Mouse (Mus musculus): Measurements from ENCODE around the gene Olfr2. TPM values are rescaled to one million over a fixed set of nuclear protein-coding genes. Genes with fewer than 3 reads are reported as not detected.
"Not testable (repeated sequence)": the region's sequence is repeated elsewhere in the genome, so short reads cannot be mapped to it uniquely, and the experiment has no call there.

Olfr2 gene
- polyA plus RNA-seq, 1 experiment from 2014 or later = not detected

GRCm38 (mm10) chr7:106985236-106985635, 20.6 kb downstream of the Olfr2 start:
- Histone ChIP-seq H3K9ac (ENCODE audit: low read length) (no peak overlapping the region), H3K4me1 (replicated peaks; ENCODE audit: control insufficient read depth, insufficient read depth, low read length) (no peaks in the 10 kb centered on the region), H3K27me3 (ENCODE audit: control insufficient read depth, insufficient read depth, low read length) (no peaks in the 10 kb centered on the region), H3K4me3 (ENCODE audit: low read depth, low read length) (no peak overlapping the region), H3K36me3 (ENCODE audit: control insufficient read depth, insufficient read depth, low read length) (no peaks in the 10 kb centered on the region), H3K4me2 (ENCODE audit: low read depth, low read length, severe bottlenecking) (no peak overlapping the region), H3K27ac (ENCODE audit: low read depth, low read length) (no peak overlapping the region), H3K9me3 (ENCODE audit: control insufficient read depth, low read length) (no peaks in the 10 kb centered on the region)
- ATAC-seq (replicated peaks; ENCODE audit: low FRiP score) (no peak), DNase-seq (ENCODE audit: low spot score) (no peak)
- 86% methylated on average over 3 of the region's 3 CpGs for WGBS

GRCm38 (mm10) chr7:106975353-106975752, 30.5 kb downstream of the Olfr2 start, which contains the start of gene Olfr711:
Olfr711 (minus strand) TSS chr7:106975453.
- ATAC-seq (replicated peaks; ENCODE audit: low FRiP score) = no peak

GRCm38 (mm10) chr7:106967503-106967902, 38.4 kb downstream of the Olfr2 start:
- not testable (repeated sequence) for ATAC-seq (replicated peaks; ENCODE audit: low FRiP score); H3K36me3 ChIP-seq (ENCODE audit: control insufficient read depth, insufficient read depth, low read length); H3K4me2 ChIP-seq (ENCODE audit: low read depth, low read length, severe bottlenecking); H3K4me3 ChIP-seq (ENCODE audit: low read depth, low read length); H3K4me1 ChIP-seq (replicated peaks; ENCODE audit: control insufficient read depth, insufficient read depth, low read length); H3K9me3 ChIP-seq (ENCODE audit: control insufficient read depth, low read length); H3K9ac ChIP-seq (ENCODE audit: low read length); DNase-seq (ENCODE audit: low spot score); H3K27me3 ChIP-seq (ENCODE audit: control insufficient read depth, insufficient read depth, low read length); H3K27ac ChIP-seq (ENCODE audit: low read depth, low read length)

More at GRCm38 (mm10) chr7:106975353-106975752, 30.5 kb downstream of the Olfr2 start, which contains the start of gene Olfr711:
- no peak within 1 kb of the TSS for H3K27ac ChIP-seq (ENCODE audit: low read depth, low read length)
- no peaks in the 10 kb centered on the region for H3K27me3 ChIP-seq (ENCODE audit: control insufficient read depth, insufficient read depth, low read length)
- H3K4me3 ChIP-seq (ENCODE audit: low read depth, low read length) = no peak within 1 kb of the TSS
- H3K4me1 ChIP-seq (replicated peaks; ENCODE audit: control insufficient read depth, insufficient read depth, low read length) = no peaks in the 10 kb centered on the region
- H3K9ac ChIP-seq (ENCODE audit: low read length) = no peak within 1 kb of the TSS
- 68% methylated on average over 1 of the region's 1 CpGs for WGBS
- no peaks in the 10 kb centered on the region for H3K36me3 ChIP-seq (ENCODE audit: control insufficient read depth, insufficient read depth, low read length)
- no peak for DNase-seq (ENCODE audit: low spot score)
- no peak within 1 kb of the TSS for H3K4me2 ChIP-seq (ENCODE audit: low read depth, low read length, severe bottlenecking)
- no peaks in the 10 kb centered on the region for H3K9me3 ChIP-seq (ENCODE audit: control insufficient read depth, low read length)

- Histone ChIP-seq H3K4me3 (ENCODE audit: low read depth, low read length) (no peak within 1 kb of the TSS), H3K9ac (ENCODE audit: low read length) (no peak within 1 kb of the TSS), H3K9me3 (ENCODE audit: control insufficient read depth, low read length) (no peaks in the 10 kb centered on the region), H3K27me3 (ENCODE audit: control insufficient read depth, insufficient read depth, low read length) (no peaks in the 10 kb centered on the region), H3K4me1 (replicated peaks; ENCODE audit: control insufficient read depth, insufficient read depth, low read length) (no peaks in the 10 kb centered on the region), H3K36me3 (ENCODE audit: control insufficient read depth, insufficient read depth, low read length) (no peaks in the 10 kb centered on the region), H3K27ac (ENCODE audit: low read depth, low read length) (no peak within 1 kb of the TSS), H3K4me2 (ENCODE audit: low read depth, low read length, severe bottlenecking) (no peak within 1 kb of the TSS)
- 98% methylated on average over 1 of the region's 1 CpGs for WGBS
- ATAC-seq (replicated peaks; ENCODE audit: low FRiP score) = no peak
- DNase-seq (ENCODE audit: low spot score) = no peak
Observed at GRCm38 (mm10) chr7:106963837-106964236, 42.0 kb downstream of the Olfr2 start, which contains the start of gene Olfr6. Olfr6 (minus strand) TSS chr7:106963937.

- ATAC-seq (replicated peaks; ENCODE audit: low FRiP score) (no peak), DNase-seq (ENCODE audit: low spot score) (no peak)
- Histone ChIP-seq H3K36me3 (ENCODE audit: control insufficient read depth, insufficient read depth, low read length) (no peaks in the 10 kb centered on the region), H3K9me3 (ENCODE audit: control insufficient read depth, low read length) (no peaks in the 10 kb centered on the region; the same call in 1 of the 2 replicates), H3K4me1 (replicated peaks; ENCODE audit: control insufficient read depth, insufficient read depth, low read length) (no peaks in the 10 kb centered on the region), H3K27ac (ENCODE audit: low read depth, low read length) (no peak within 1 kb of the TSS), H3K27me3 (ENCODE audit: control insufficient read depth, insufficient read depth, low read length) (no peaks in the 10 kb centered on the region), H3K4me3 (ENCODE audit: low read depth, low read length) (no peak within 1 kb of the TSS), H3K9ac (ENCODE audit: low read length) (no peak within 1 kb of the TSS), H3K4me2 (ENCODE audit: low read depth, low read length, severe bottlenecking) (no peak within 1 kb of the TSS)
- WGBS = 75% methylated on average over 3 of the region's 3 CpGs
Observed at GRCm38 (mm10) chr7:106948212-106948611, 57.7 kb downstream of the Olfr2 start, which contains the start of gene Olfr710. Olfr710 (minus strand) TSS chr7:106948312.

Other genes with a start within 250 kb of the Olfr2 start
- not detected in 2 replicates for gene Olfr699, start 212.9 kb downstream of the Olfr2 start, polyA plus RNA-seq (2014; fragmentation: Nextera tagmentation; extraction: Ambion mirVana)
- not detected in 2 replicates for gene Olfr700, start 197.2 kb downstream of the Olfr2 start, polyA plus RNA-seq (2014; fragmentation: Nextera tagmentation; extraction: Ambion mirVana)
- gene Olfr701, start 191.9 kb downstream of the Olfr2 start, polyA plus RNA-seq (2014; fragmentation: Nextera tagmentation; extraction: Ambion mirVana) = not detected in 2 replicates
- not detected in 2 replicates for gene Olfr702, start 172.2 kb downstream of the Olfr2 start, polyA plus RNA-seq (2014; fragmentation: Nextera tagmentation; extraction: Ambion mirVana)
- not detected in 2 replicates for gene Olfr703, start 162.7 kb downstream of the Olfr2 start, polyA plus RNA-seq (2014; fragmentation: Nextera tagmentation; extraction: Ambion mirVana)
- gene Olfr704, start 142.9 kb downstream of the Olfr2 start, polyA plus RNA-seq (2014; fragmentation: Nextera tagmentation; extraction: Ambion mirVana) = not detected in 2 replicates
- not detected in 2 replicates for gene Olfr705, start 129.2 kb downstream of the Olfr2 start, polyA plus RNA-seq (2014; fragmentation: Nextera tagmentation; extraction: Ambion mirVana)
- gene Olfr706, start 117.9 kb downstream of the Olfr2 start, polyA plus RNA-seq (2014; fragmentation: Nextera tagmentation; extraction: Ambion mirVana) = not detected in 2 replicates
- gene Olfr707, start 104.8 kb downstream of the Olfr2 start, polyA plus RNA-seq (2014; fragmentation: Nextera tagmentation; extraction: Ambion mirVana) = not detected in 2 replicates
- gene Olfr1532-ps1, start 98.1 kb downstream of the Olfr2 start, polyA plus RNA-seq (2014; fragmentation: Nextera tagmentation; extraction: Ambion mirVana) = not detected in 2 replicates
- not detected in 2 replicates for gene Olfr709-ps1, start 73.9 kb downstream of the Olfr2 start, polyA plus RNA-seq (2014; fragmentation: Nextera tagmentation; extraction: Ambion mirVana)
- not detected in 2 replicates for gene Olfr710, start 57.8 kb downstream of the Olfr2 start, polyA plus RNA-seq (2014; fragmentation: Nextera tagmentation; extraction: Ambion mirVana)
- gene Olfr6, start 42.1 kb downstream of the Olfr2 start, polyA plus RNA-seq (2014; fragmentation: Nextera tagmentation; extraction: Ambion mirVana) = not detected in 2 replicates
- not detected in 2 replicates for gene Olfr711, start 30.6 kb downstream of the Olfr2 start, polyA plus RNA-seq (2014; fragmentation: Nextera tagmentation; extraction: Ambion mirVana)
- not detected in 2 replicates for gene Olfr713, start 25.1 kb upstream of the Olfr2 start, polyA plus RNA-seq (2014; fragmentation: Nextera tagmentation; extraction: Ambion mirVana)
- gene Olfr714, start 64.9 kb upstream of the Olfr2 start, polyA plus RNA-seq (2014; fragmentation: Nextera tagmentation; extraction: Ambion mirVana) = not detected in 2 replicates
- not detected in 2 replicates for gene Olfr17, start 87.1 kb upstream of the Olfr2 start, polyA plus RNA-seq (2014; fragmentation: Nextera tagmentation; extraction: Ambion mirVana)
- gene Olfr715b, start 104.3 kb upstream of the Olfr2 start, polyA plus RNA-seq (2014; fragmentation: Nextera tagmentation; extraction: Ambion mirVana) = not detected in 2 replicates
- not detected in 2 replicates for gene Olfr715, start 125.0 kb upstream of the Olfr2 start, polyA plus RNA-seq (2014; fragmentation: Nextera tagmentation; extraction: Ambion mirVana)
- not detected in 2 replicates for gene Olfr716, start 132.3 kb upstream of the Olfr2 start, polyA plus RNA-seq (2014; fragmentation: Nextera tagmentation; extraction: Ambion mirVana)
- not detected in 2 replicates for gene Nlrp14, start 160.9 kb upstream of the Olfr2 start, polyA plus RNA-seq (2014; fragmentation: Nextera tagmentation; extraction: Ambion mirVana)
- not detected in 2 replicates for gene Rbmxl2, start 203.4 kb upstream of the Olfr2 start, polyA plus RNA-seq (2014; fragmentation: Nextera tagmentation; extraction: Ambion mirVana)